Mouse (Mus musculus) lung, adult 2 months (tissue): Measurements from ENCODE around the gene Ccdc40. TPM values are rescaled to one million over a fixed set of nuclear protein-coding genes. Genes with fewer than 3 reads are reported as not detected.
A peak's percentile ranks its signal among the peaks of the same experiment; 100 is the strongest.
"Not testable (repeated sequence)": the region's sequence is repeated elsewhere in the genome, so short reads cannot be mapped to it uniquely, and the experiment has no call there.

Source experiments
- DNase-seq: peaks from one replicate; pipeline ENCODE4 v3.0.0; 2022
- H3K4me1 ChIP-seq: fragments of 200-500 bp; 2 replicates; pipeline ENCODE4 v1.6.1; 2011; ENCODE audit warnings: low read length; ENCODE audit not compliant: control insufficient read depth, insufficient read depth
- H3K4me3 ChIP-seq: fragments of 200-500 bp; replicated peaks from 2 replicates; pipeline ENCODE3; 2011; ENCODE audit warnings: low read depth, mild to moderate bottlenecking, control low read depth, low read length; ENCODE audit errors: extremely low read depth
- CTCF ChIP-seq: fragments of 200-500 bp; IDR thresholded peaks from 2 replicates; pipeline ENCODE4 v1.5.1; 2011; ENCODE audit warnings: mild to moderate bottlenecking, low read length, control low read depth; ENCODE audit not compliant: insufficient read depth
- POLR2A ChIP-seq: fragments of 200-500 bp; IDR thresholded peaks from 2 replicates; pipeline ENCODE4 v1.6.1; 2011; ENCODE audit warnings: low read depth, mild to moderate bottlenecking, control low read depth, low read length, borderline replicate concordance; ENCODE audit errors: extremely low read depth
- WGBS: fragments of 180-500 bp; shearing (Covaris S2); methylation state at CpG from one replicate; pipeline ENCODE4 v1.1.7; 2018; 5-methylcytosine and 5-hydroxymethylcytosine counted together
- polyA plus RNA-seq: library from polyadenylated mRNA; depleted of rRNA; stranded (reverse); fragments of >200 nt; gene quantifications from 2 replicates; pipeline ENCODE4 v1.2.3, GENCODE M21; 2012

The Ccdc40 gene
- polyA plus RNA-seq, 1 experiment: 9.7 TPM

- peak; percentile 66 for DNase-seq
- TF ChIP-seq CTCF (no peak), POLR2A (peak; percentile 39; the same call in 1 of the 2 replicates)
- H3K4me3 ChIP-seq: peak overlapping the region; percentile 80
- peaks cover 5% of the 10 kb centered on the region for H3K4me1 ChIP-seq
- WGBS: 2% methylated on average over 34 of the region's 34 CpGs
Measured at GRCm38 (mm10) chr11:119228846-119229626, 664 bp downstream of the Ccdc40 start.

GRCm38 (mm10) chr11:119234770-119235169, 6.4 kb downstream of the Ccdc40 start:
- H3K4me3 ChIP-seq: no peak overlapping the region
- 91% methylated on average over 10 of the region's 10 CpGs for WGBS

GRCm38 (mm10) chr11:119235596-119235995, 7.2 kb downstream of the Ccdc40 start:
- peak; percentile 54 for DNase-seq
- Histone ChIP-seq H3K4me1 (0 out of 2 replicates have a peak, but pooled peaks cover 2% of the 10 kb centered on the region), H3K4me3 (no peak overlapping the region)
- TF ChIP-seq CTCF: peak; percentile 35; the same call in 1 of the 2 replicates
- TF ChIP-seq POLR2A: no peak
- 86% methylated on average over 4 of the region's 4 CpGs for WGBS

More at GRCm38 (mm10) chr11:119234770-119235169, 6.4 kb downstream of the Ccdc40 start:
- 0 out of 2 replicates have a peak, but pooled peaks cover 2% of the 10 kb centered on the region for H3K4me1 ChIP-seq
- no peak for DNase-seq
- TF ChIP-seq POLR2A (no peak), CTCF (no peak)

GRCm38 (mm10) chr11:119236354-119236753, 8.0 kb downstream of the Ccdc40 start:
- no peak overlapping the region for H3K4me3 ChIP-seq
- WGBS: 32% methylated on average over 8 of the region's 8 CpGs
- no peak for TF ChIP-seq POLR2A
- TF ChIP-seq CTCF: no peak
- DNase-seq: no peak
- H3K4me1 ChIP-seq: 0 out of 2 replicates have a peak, but pooled peaks cover 2% of the 10 kb centered on the region

GRCm38 (mm10) chr11:119237007-119237406, 8.6 kb downstream of the Ccdc40 start:
- WGBS: 64% methylated on average over 3 of the region's 3 CpGs
- TF ChIP-seq CTCF (no peak), POLR2A (no peak)
- H3K4me1 ChIP-seq: 0 out of 2 replicates have a peak, but pooled peaks cover 2% of the 10 kb centered on the region
- no peak overlapping the region for H3K4me3 ChIP-seq
- no peak for DNase-seq

- 21% methylated on average over 20 of the region's 20 CpGs for WGBS
- Histone ChIP-seq H3K4me1 (0 out of 2 replicates have a peak, but pooled peaks cover 2% of the 10 kb centered on the region), H3K4me3 (peak overlapping the region; percentile 37)
- TF ChIP-seq POLR2A (no peak; the same call in 1 of the 2 replicates), CTCF (no peak)
- DNase-seq: peak; percentile 27
Measured at GRCm38 (mm10) chr11:119237568-119238304, 9.4 kb downstream of the Ccdc40 start.

- DNase-seq: peak; percentile 57
- TF ChIP-seq CTCF (no peak), POLR2A (peak; percentile 12; the same call in 1 of the 2 replicates)
- WGBS: 9% methylated on average over 11 of the region's 11 CpGs
- peak overlapping the region; percentile 42 for H3K4me3 ChIP-seq
- H3K4me1 ChIP-seq: 0 out of 2 replicates have a peak, but pooled peaks cover 2% of the 10 kb centered on the region
Measured at GRCm38 (mm10) chr11:119238305-119238721, 9.9 kb downstream of the Ccdc40 start.

- no peak for TF ChIP-seq POLR2A
- no peak for TF ChIP-seq CTCF
- 87% methylated on average over 12 of the region's 12 CpGs for WGBS
- no peak for DNase-seq
- H3K4me3 ChIP-seq: no peak overlapping the region
- 0 out of 2 replicates have a peak, but pooled peaks cover 2% of the 10 kb centered on the region for H3K4me1 ChIP-seq
Measured at GRCm38 (mm10) chr11:119239480-119239879, 11.1 kb downstream of the Ccdc40 start.

- 91% methylated on average over 6 of the region's 6 CpGs for WGBS
- not testable (repeated sequence) for H3K4me3 ChIP-seq, H3K4me1 ChIP-seq, DNase-seq
Measured at GRCm38 (mm10) chr11:119245543-119245942, 17.2 kb downstream of the Ccdc40 start.
